Mouse (Mus musculus): ENCODE results near the gene Otos.

DNA sequence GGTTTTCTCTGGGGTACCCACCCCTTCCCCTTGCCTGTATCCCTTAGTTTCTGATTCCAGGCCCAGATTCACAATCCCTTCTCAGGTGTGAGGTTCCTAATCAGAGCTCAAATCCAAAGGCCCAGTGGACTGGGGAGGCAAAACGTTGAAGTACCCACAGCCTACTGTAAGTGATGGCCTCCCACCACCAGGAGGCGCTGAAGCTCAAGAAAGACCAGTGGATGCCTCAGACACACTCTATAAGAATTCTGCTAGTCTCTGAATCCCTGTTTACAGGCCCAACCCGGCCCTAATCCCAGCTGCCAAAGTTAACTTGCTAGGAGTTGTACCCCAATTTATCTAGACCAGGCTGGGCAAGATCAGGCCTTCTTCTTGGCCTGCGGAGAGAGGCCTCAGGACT is 48.2 kb upstream of the Otos start:
- TF ChIP-seq CTCF (IDR thresholded peaks at IDR 0.05; ENCODE audit: control insufficient read depth, insufficient read depth, low read length) (peak; percentile 90), POLR2A (IDR thresholded peaks at IDR 0.05; ENCODE audit: borderline replicate concordance, control insufficient read depth, low read depth, low read length) (no peak)
